Mouse (Mus musculus): ENCODE measurements around the gene Agpat3. TPM values are rescaled to one million over a fixed set of nuclear protein-coding genes. Genes with fewer than 3 reads are reported as not detected.
"Not testable (repeated sequence)": the region's sequence is repeated elsewhere in the genome, so short reads cannot be mapped to it uniquely, and the experiment has no call there.

Agpat3 gene
- polyA plus RNA-seq, 1 experiment from 2014 or later = 54.1 TPM

GRCm38 (mm10) chr10:78378516-78378915, 26.2 kb upstream of the Agpat3 start:
- Histone ChIP-seq H3K36me3 (no peaks in the 10 kb centered on the region), H3K27ac (no peak overlapping the region), H3K9me3 (no peaks in the 10 kb centered on the region), H3K4me3 (no peak overlapping the region), H3K9ac (no peak overlapping the region), H3K4me2 (replicated peaks) (no peak overlapping the region), H3K4me1 (no peaks in the 10 kb centered on the region), H3K27me3 (no peaks in the 10 kb centered on the region)
- no peak for ATAC-seq (ENCODE audit: insufficient number of reproducible peaks, insufficient read depth, low FRiP score, low TSS enrichment)
- 93% methylated on average over 7 of the region's 7 CpGs for WGBS

GRCm38 (mm10) chr10:78372681-78373668, 20.7 kb upstream of the Agpat3 start:
- no peak overlapping the region for H3K4me3 ChIP-seq
- H3K4me1 ChIP-seq = no peaks in the 10 kb centered on the region
- no peak overlapping the region for H3K9ac ChIP-seq
- no peaks in the 10 kb centered on the region for H3K27me3 ChIP-seq
- 70% methylated on average over 27 of the region's 27 CpGs for WGBS
- no peak for ATAC-seq (ENCODE audit: insufficient number of reproducible peaks, insufficient read depth, low FRiP score, low TSS enrichment)
- H3K9me3 ChIP-seq = no peaks in the 10 kb centered on the region
- H3K4me2 ChIP-seq (replicated peaks) = no peak overlapping the region
- H3K27ac ChIP-seq = no peak overlapping the region
- no peaks in the 10 kb centered on the region for H3K36me3 ChIP-seq

- Histone ChIP-seq H3K4me1 (no peaks in the 10 kb centered on the region), H3K9ac (no peak overlapping the region), H3K27me3 (no peaks in the 10 kb centered on the region), H3K27ac (no peak overlapping the region), H3K36me3 (no peaks in the 10 kb centered on the region), H3K9me3 (no peaks in the 10 kb centered on the region), H3K4me3 (no peak overlapping the region), H3K4me2 (replicated peaks) (no peak overlapping the region)
- ATAC-seq (ENCODE audit: insufficient number of reproducible peaks, insufficient read depth, low FRiP score, low TSS enrichment) = no peak
- 76% methylated on average over 6 of the region's 6 CpGs for WGBS
Observed at GRCm38 (mm10) chr10:78371746-78372145, 19.5 kb upstream of the Agpat3 start.

- 34% methylated on average over 4 of the region's 4 CpGs for WGBS
- no peaks in the 10 kb centered on the region for H3K4me1 ChIP-seq
- no peak overlapping the region for H3K9ac ChIP-seq
- no peak for ATAC-seq (ENCODE audit: insufficient number of reproducible peaks, insufficient read depth, low FRiP score, low TSS enrichment)
- no peaks in the 10 kb centered on the region for H3K36me3 ChIP-seq
- H3K9me3 ChIP-seq = no peaks in the 10 kb centered on the region
- H3K27me3 ChIP-seq = no peaks in the 10 kb centered on the region
- H3K4me3 ChIP-seq = no peak overlapping the region
- no peak overlapping the region for H3K27ac ChIP-seq
- no peak overlapping the region for H3K4me2 ChIP-seq (replicated peaks)
Observed at GRCm38 (mm10) chr10:78367586-78367985, 15.3 kb upstream of the Agpat3 start.

- 75% methylated on average over 9 of the region's 9 CpGs for WGBS
- ATAC-seq (ENCODE audit: insufficient number of reproducible peaks, insufficient read depth, low FRiP score, low TSS enrichment) = no peak
- H3K4me2 ChIP-seq (replicated peaks) = no peak overlapping the region
Observed at GRCm38 (mm10) chr10:78366851-78367312, 14.6 kb upstream of the Agpat3 start.

GRCm38 (mm10) chr10:78366195-78366834, 14.0 kb upstream of the Agpat3 start:
- Histone ChIP-seq H3K4me1 (no peaks in the 10 kb centered on the region), H3K27ac (no peak overlapping the region), H3K36me3 (no peaks in the 10 kb centered on the region), H3K27me3 (no peaks in the 10 kb centered on the region), H3K4me2 (replicated peaks) (no peak overlapping the region), H3K9me3 (no peaks in the 10 kb centered on the region), H3K9ac (no peak overlapping the region), H3K4me3 (no peak overlapping the region)
- 51% methylated on average over 5 of the region's 5 CpGs for WGBS
- ATAC-seq (ENCODE audit: insufficient number of reproducible peaks, insufficient read depth, low FRiP score, low TSS enrichment) = no peak

More at GRCm38 (mm10) chr10:78366851-78367312, 14.6 kb upstream of the Agpat3 start:
- Histone ChIP-seq H3K27me3 (no peaks in the 10 kb centered on the region), H3K4me3 (no peak overlapping the region), H3K27ac (no peak overlapping the region), H3K36me3 (no peaks in the 10 kb centered on the region), H3K9ac (no peak overlapping the region), H3K9me3 (no peaks in the 10 kb centered on the region), H3K4me1 (no peaks in the 10 kb centered on the region)

GRCm38 (mm10) chr10:78365555-78365954, 13.3 kb upstream of the Agpat3 start:
- no peaks in the 10 kb centered on the region for H3K9me3 ChIP-seq
- no peak overlapping the region for H3K4me3 ChIP-seq
- H3K36me3 ChIP-seq = no peaks in the 10 kb centered on the region
- 83% methylated on average over 6 of the region's 6 CpGs for WGBS
- no peaks in the 10 kb centered on the region for H3K4me1 ChIP-seq
- no peak overlapping the region for H3K27ac ChIP-seq
- no peaks in the 10 kb centered on the region for H3K27me3 ChIP-seq
- H3K4me2 ChIP-seq (replicated peaks) = no peak overlapping the region
- no peak overlapping the region for H3K9ac ChIP-seq
- no peak for ATAC-seq (ENCODE audit: insufficient number of reproducible peaks, insufficient read depth, low FRiP score, low TSS enrichment)

- no peak overlapping the region for H3K9ac ChIP-seq
- no peak for ATAC-seq (ENCODE audit: insufficient number of reproducible peaks, insufficient read depth, low FRiP score, low TSS enrichment)
- H3K4me1 ChIP-seq = no peaks in the 10 kb centered on the region
- no peaks in the 10 kb centered on the region for H3K36me3 ChIP-seq
- H3K4me3 ChIP-seq = no peak overlapping the region
- no peak overlapping the region for H3K4me2 ChIP-seq (replicated peaks)
- WGBS = 73% methylated on average over 2 of the region's 2 CpGs
- H3K27me3 ChIP-seq = no peaks in the 10 kb centered on the region
- no peak overlapping the region for H3K27ac ChIP-seq
- H3K9me3 ChIP-seq = no peaks in the 10 kb centered on the region
Observed at GRCm38 (mm10) chr10:78364106-78364505, 11.8 kb upstream of the Agpat3 start.

GRCm38 (mm10) chr10:78363366-78363765, 11.1 kb upstream of the Agpat3 start:
- H3K9me3 ChIP-seq = no peaks in the 10 kb centered on the region
- 85% methylated on average over 6 of the region's 6 CpGs for WGBS
- no peak overlapping the region for H3K27ac ChIP-seq
- ATAC-seq (ENCODE audit: insufficient number of reproducible peaks, insufficient read depth, low FRiP score, low TSS enrichment) = no peak
- no peak overlapping the region for H3K4me2 ChIP-seq (replicated peaks)
- no peaks in the 10 kb centered on the region for H3K4me1 ChIP-seq
- H3K36me3 ChIP-seq = no peaks in the 10 kb centered on the region
- no peaks in the 10 kb centered on the region for H3K27me3 ChIP-seq
- H3K9ac ChIP-seq = no peak overlapping the region
- H3K4me3 ChIP-seq = no peak overlapping the region

GRCm38 (mm10) chr10:78361951-78362350, 9.7 kb upstream of the Agpat3 start:
- no peaks in the 10 kb centered on the region for H3K4me1 ChIP-seq
- no peaks in the 10 kb centered on the region for H3K36me3 ChIP-seq
- no peaks in the 10 kb centered on the region for H3K27me3 ChIP-seq
- H3K27ac ChIP-seq = no peak overlapping the region
- H3K4me3 ChIP-seq = no peak overlapping the region
- 81% methylated on average over 2 of the region's 2 CpGs for WGBS
- no peak overlapping the region for H3K9ac ChIP-seq
- H3K4me2 ChIP-seq (replicated peaks) = no peak overlapping the region
- H3K9me3 ChIP-seq = no peaks in the 10 kb centered on the region
- ATAC-seq (ENCODE audit: insufficient number of reproducible peaks, insufficient read depth, low FRiP score, low TSS enrichment) = no peak

GRCm38 (mm10) chr10:78360290-78360711, 8.0 kb upstream of the Agpat3 start:
- Histone ChIP-seq H3K4me1 (peaks cover 9% of the 10 kb centered on the region; the same call in 1 of the 2 replicates), H3K36me3 (no peaks in the 10 kb centered on the region), H3K27ac (no peak overlapping the region), H3K4me3 (no peak overlapping the region), H3K9me3 (no peaks in the 10 kb centered on the region), H3K4me2 (replicated peaks) (no peak overlapping the region), H3K27me3 (no peaks in the 10 kb centered on the region), H3K9ac (no peak overlapping the region)
- ATAC-seq (ENCODE audit: insufficient number of reproducible peaks, insufficient read depth, low FRiP score, low TSS enrichment) = no peak
- WGBS = 46% methylated on average over 3 of the region's 3 CpGs

GRCm38 (mm10) chr10:78358999-78359398, 6.7 kb upstream of the Agpat3 start:
- H3K4me1 ChIP-seq; H3K27me3 ChIP-seq; H3K4me3 ChIP-seq; H3K9ac ChIP-seq; H3K27ac ChIP-seq; H3K4me2 ChIP-seq (replicated peaks); H3K9me3 ChIP-seq; H3K36me3 ChIP-seq; ATAC-seq (ENCODE audit: insufficient number of reproducible peaks, insufficient read depth, low FRiP score, low TSS enrichment): not testable (repeated sequence)
- 88% methylated on average over 3 of the region's 3 CpGs for WGBS

Data from embryonic facial prominence, embryonic 12.5 days (tissue).